Mouse (Mus musculus) myocyte (in vitro differentiated cells): ENCODE results near the gene Dennd1a. TPM values are rescaled to one million over a fixed set of nuclear protein-coding genes. Genes with fewer than 3 reads are reported as not detected.

Experiments used
- H3K27me3 ChIP-seq: one replicate; pipeline ENCODE4 v1.6.1; 2011; ENCODE audit not compliant: control insufficient read depth, insufficient read depth, insufficient read length
- H3K36me3 ChIP-seq: one replicate; pipeline ENCODE4 v1.6.1; 2011; ENCODE audit not compliant: control insufficient read depth, insufficient read depth
- H3K4me2 ChIP-seq: one replicate; pipeline ENCODE4 v1.6.1; 2011; ENCODE audit warnings: low read depth, control low read depth
- H3K4me3 ChIP-seq: one replicate; pipeline ENCODE4 v1.5.1; 2011; ENCODE audit warnings: mild to moderate bottlenecking, control low read depth, moderate library complexity
- H3K79me2 ChIP-seq: one replicate; pipeline ENCODE4 v1.6.1; 2011; ENCODE audit not compliant: control insufficient read depth, insufficient read depth
- H3ac ChIP-seq: one replicate; pipeline ENCODE4 v1.6.1; 2011; ENCODE audit not compliant: control insufficient read depth, insufficient read length
- CEBPB ChIP-seq: IDR thresholded peaks from 2 replicates; pipeline ENCODE4 v1.6.1; 2011; ENCODE audit warnings: mild to moderate bottlenecking, moderate library complexity; ENCODE audit not compliant: poor library complexity, insufficient read depth, severe bottlenecking
- E2F4 ChIP-seq: IDR thresholded peaks from one replicate; pipeline ENCODE4 v1.6.1; 2011; ENCODE audit warnings: mild to moderate bottlenecking, control low read depth, moderate library complexity; ENCODE audit not compliant: insufficient read depth
- MAX ChIP-seq: IDR thresholded peaks from one replicate; pipeline ENCODE4 v1.6.1; 2011; ENCODE audit warnings: low read depth, mild to moderate bottlenecking, control low read depth
- MYOD1 ChIP-seq, 3 experiments: IDR thresholded peaks; one replicate each; pipeline ENCODE4 v1.6.1; 2011; ENCODE audit warnings: control low read depth in 2 of 3, low read depth in 2 of 3, mild to moderate bottlenecking in 2 of 3, moderate library complexity in 1 of 3; ENCODE audit not compliant: insufficient read length in 2 of 3, control insufficient read depth in 1 of 3
- MYOG ChIP-seq, 3 experiments: IDR thresholded peaks; one replicate each; pipeline ENCODE4 v1.6.1; 2011; ENCODE audit warnings: control low read depth in 2 of 3, low read depth in 2 of 3, mild to moderate bottlenecking in 2 of 3; ENCODE audit not compliant: insufficient read length in 2 of 3, control insufficient read depth in 1 of 3, insufficient read depth in 1 of 3
- POLR2A ChIP-seq: IDR thresholded peaks from one replicate; pipeline ENCODE4 v1.6.1; 2011; ENCODE audit warnings: low read depth, mild to moderate bottlenecking, control low read depth, moderate library complexity; ENCODE audit not compliant: insufficient read length
- POLR2AphosphoS2 ChIP-seq: IDR thresholded peaks from one replicate; pipeline ENCODE4 v1.6.1; 2011; ENCODE audit warnings: low read depth, control low read depth; ENCODE audit not compliant: insufficient read length
- REST ChIP-seq: IDR thresholded peaks from one replicate; pipeline ENCODE4 v1.6.1; 2011; ENCODE audit warnings: mild to moderate bottlenecking, control low read depth, moderate library complexity; ENCODE audit not compliant: insufficient read depth, insufficient read length
- SRF ChIP-seq: IDR thresholded peaks from one replicate; pipeline ENCODE4 v1.6.1; 2011; ENCODE audit warnings: low read depth; ENCODE audit not compliant: control insufficient read depth, insufficient read length
- TCF12 ChIP-seq: IDR thresholded peaks from one replicate; pipeline ENCODE4 v1.6.1; 2011; ENCODE audit warnings: mild to moderate bottlenecking, control low read depth; ENCODE audit not compliant: poor library complexity, insufficient read depth, severe bottlenecking
- TCF3 ChIP-seq: IDR thresholded peaks from one replicate; pipeline ENCODE4 v1.6.1; 2011; ENCODE audit warnings: low read depth, control low read depth; ENCODE audit not compliant: insufficient read length
- USF1 ChIP-seq: IDR thresholded peaks from one replicate; pipeline ENCODE4 v1.6.1; 2011; ENCODE audit warnings: low read depth, mild to moderate bottlenecking, control low read depth, moderate library complexity
- polyA plus RNA-seq: library from polyadenylated mRNA; unstranded; fragments of >200 nt; fragmentation: generic; extraction: Trizol; gene quantifications from one replicate; pipeline ENCODE4 v1.2.1, GENCODE M21; 2012; ENCODE audit warnings: missing spikeins

Gene Dennd1a
- polyA plus RNA-seq, 1 experiment = 11.3 TPM

GRCm38 (mm10) chr2:38320911-38321310 lies 33.7 kb upstream of the Dennd1a start:
- Histone ChIP-seq H3ac (no peak overlapping the region), H3K27me3 (peaks cover 45% of the 10 kb centered on the region), H3K4me3 (no peak overlapping the region), H3K36me3 (no peaks in the 10 kb centered on the region), H3K4me2 (no peak overlapping the region), H3K79me2 (no peaks in the 10 kb centered on the region)
- TF ChIP-seq MYOD1 (IDR thresholded peaks at IDR 0.05; ENCODE audit: control insufficient read depth in 1 of 3, insufficient read length in 2 of 3, low read depth in 2 of 3) (no peak), MAX (no peak), E2F4 (no peak), USF1 (no peak), TCF3 (no peak), CEBPB (no peak), TCF12 (no peak), MYOG (IDR thresholded peaks at IDR 0.05; ENCODE audit: control insufficient read depth in 1 of 3, insufficient read depth in 1 of 3, insufficient read length in 2 of 3, low read depth in 2 of 3) (no peak), REST (no peak), POLR2A (no peak), SRF (no peak)

- no peak for TF ChIP-seq USF1
- no peak for TF ChIP-seq REST
- no peak for TF ChIP-seq TCF3
- no peak for TF ChIP-seq MYOD1 (IDR thresholded peaks at IDR 0.05; ENCODE audit: control insufficient read depth in 1 of 3, insufficient read length in 2 of 3, low read depth in 2 of 3)
- TF ChIP-seq MYOG (IDR thresholded peaks at IDR 0.05; ENCODE audit: control insufficient read depth in 1 of 3, insufficient read depth in 1 of 3, insufficient read length in 2 of 3, low read depth in 2 of 3) = no peak
- TF ChIP-seq SRF = no peak
- H3K79me2 ChIP-seq = no peaks in the 10 kb centered on the region
Observed at GRCm38 (mm10) chr2:38319086-38319485, 31.9 kb upstream of the Dennd1a start.

GRCm38 (mm10) chr2:38313399-38313798 lies 26.2 kb upstream of the Dennd1a start:
- no peaks in the 10 kb centered on the region for H3K36me3 ChIP-seq
- H3ac ChIP-seq = no peak overlapping the region
- H3K4me3 ChIP-seq = no peak overlapping the region
- H3K79me2 ChIP-seq = no peaks in the 10 kb centered on the region
- H3K27me3 ChIP-seq = peaks cover 27% of the 10 kb centered on the region
- peak overlapping the region; percentile 3 for H3K4me2 ChIP-seq
- no peak for TF ChIP-seq SRF
- no peak for TF ChIP-seq TCF3
- TF ChIP-seq REST = no peak
- TF ChIP-seq POLR2A = no peak
- no peak for TF ChIP-seq TCF12
- no peak for TF ChIP-seq MAX
- no peak for TF ChIP-seq POLR2AphosphoS2
- no peak for TF ChIP-seq MYOG (IDR thresholded peaks at IDR 0.05; ENCODE audit: control insufficient read depth in 1 of 3, insufficient read depth in 1 of 3, insufficient read length in 2 of 3, low read depth in 2 of 3)
- no peak for TF ChIP-seq MYOD1 (IDR thresholded peaks at IDR 0.05; ENCODE audit: control insufficient read depth in 1 of 3, insufficient read length in 2 of 3, low read depth in 2 of 3)
- TF ChIP-seq CEBPB = no peak

More at GRCm38 (mm10) chr2:38319086-38319485, 31.9 kb upstream of the Dennd1a start:
- H3K4me3 ChIP-seq = no peak overlapping the region
- peaks cover 55% of the 10 kb centered on the region for H3K27me3 ChIP-seq
- no peak overlapping the region for H3K4me2 ChIP-seq
- no peaks in the 10 kb centered on the region for H3K36me3 ChIP-seq
- no peak overlapping the region for H3ac ChIP-seq

DNA sequence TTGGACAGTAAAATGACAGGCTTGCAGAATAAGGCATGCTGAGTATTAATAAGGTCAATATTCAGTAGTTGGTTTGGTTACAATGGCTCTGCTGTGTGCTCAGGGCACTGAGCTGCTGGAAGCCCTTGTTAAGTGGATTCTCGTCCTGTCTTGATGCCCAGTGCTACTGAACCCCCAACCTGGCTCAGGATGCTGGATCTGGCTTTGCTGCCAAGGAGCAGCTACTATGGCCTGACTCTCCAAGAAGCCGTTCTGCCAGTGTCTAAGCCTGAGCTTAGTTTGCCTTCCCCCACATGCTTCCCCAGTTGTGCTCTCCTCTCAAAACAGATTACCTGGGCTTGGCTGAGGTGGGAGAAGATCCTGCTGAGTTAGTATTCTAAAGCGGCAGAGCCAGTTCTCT lies 25.7 kb upstream of the Dennd1a start:
- no peak overlapping the region for H3ac ChIP-seq
- no peak overlapping the region for H3K4me3 ChIP-seq
- peak overlapping the region; percentile 3 for H3K4me2 ChIP-seq
- no peak for TF ChIP-seq POLR2AphosphoS2
- no peak for TF ChIP-seq SRF
- TF ChIP-seq TCF12 = no peak
- TF ChIP-seq POLR2A = no peak
- no peak for TF ChIP-seq TCF3
- TF ChIP-seq MYOD1 (IDR thresholded peaks at IDR 0.05; ENCODE audit: control insufficient read depth in 1 of 3, insufficient read length in 2 of 3, low read depth in 2 of 3) = no peak
- TF ChIP-seq MAX = no peak
- TF ChIP-seq USF1 = no peak
- no peak for TF ChIP-seq CEBPB
- no peak for TF ChIP-seq MYOG (IDR thresholded peaks at IDR 0.05; ENCODE audit: control insufficient read depth in 1 of 3, insufficient read depth in 1 of 3, insufficient read length in 2 of 3, low read depth in 2 of 3)
- no peak for TF ChIP-seq E2F4
- peaks cover 27% of the 10 kb centered on the region for H3K27me3 ChIP-seq
- H3K79me2 ChIP-seq = no peaks in the 10 kb centered on the region
- no peaks in the 10 kb centered on the region for H3K36me3 ChIP-seq

GRCm38 (mm10) chr2:38305152-38305551 lies 18.0 kb upstream of the Dennd1a start:
- H3K4me2 ChIP-seq = no peak overlapping the region
- peaks cover 4% of the 10 kb centered on the region for H3K27me3 ChIP-seq
- H3K4me3 ChIP-seq = no peak overlapping the region
- no peaks in the 10 kb centered on the region for H3K36me3 ChIP-seq
- TF ChIP-seq MAX (no peak), TCF12 (no peak), POLR2AphosphoS2 (no peak), POLR2A (no peak), MYOD1 (IDR thresholded peaks at IDR 0.05; ENCODE audit: control insufficient read depth in 1 of 3, insufficient read length in 2 of 3, low read depth in 2 of 3) (no peak), E2F4 (no peak), CEBPB (no peak)
- H3ac ChIP-seq = no peak overlapping the region
- no peaks in the 10 kb centered on the region for H3K79me2 ChIP-seq
